Mouse (Mus musculus): ENCODE results near the gene Rbms2.
A peak's percentile ranks its signal among the peaks of the same experiment; 100 is the strongest.
"Not testable (repeated sequence)": the region's sequence is repeated elsewhere in the genome, so short reads cannot be mapped to it uniquely, and the experiment has no call there.

The Rbms2 gene

DNA sequence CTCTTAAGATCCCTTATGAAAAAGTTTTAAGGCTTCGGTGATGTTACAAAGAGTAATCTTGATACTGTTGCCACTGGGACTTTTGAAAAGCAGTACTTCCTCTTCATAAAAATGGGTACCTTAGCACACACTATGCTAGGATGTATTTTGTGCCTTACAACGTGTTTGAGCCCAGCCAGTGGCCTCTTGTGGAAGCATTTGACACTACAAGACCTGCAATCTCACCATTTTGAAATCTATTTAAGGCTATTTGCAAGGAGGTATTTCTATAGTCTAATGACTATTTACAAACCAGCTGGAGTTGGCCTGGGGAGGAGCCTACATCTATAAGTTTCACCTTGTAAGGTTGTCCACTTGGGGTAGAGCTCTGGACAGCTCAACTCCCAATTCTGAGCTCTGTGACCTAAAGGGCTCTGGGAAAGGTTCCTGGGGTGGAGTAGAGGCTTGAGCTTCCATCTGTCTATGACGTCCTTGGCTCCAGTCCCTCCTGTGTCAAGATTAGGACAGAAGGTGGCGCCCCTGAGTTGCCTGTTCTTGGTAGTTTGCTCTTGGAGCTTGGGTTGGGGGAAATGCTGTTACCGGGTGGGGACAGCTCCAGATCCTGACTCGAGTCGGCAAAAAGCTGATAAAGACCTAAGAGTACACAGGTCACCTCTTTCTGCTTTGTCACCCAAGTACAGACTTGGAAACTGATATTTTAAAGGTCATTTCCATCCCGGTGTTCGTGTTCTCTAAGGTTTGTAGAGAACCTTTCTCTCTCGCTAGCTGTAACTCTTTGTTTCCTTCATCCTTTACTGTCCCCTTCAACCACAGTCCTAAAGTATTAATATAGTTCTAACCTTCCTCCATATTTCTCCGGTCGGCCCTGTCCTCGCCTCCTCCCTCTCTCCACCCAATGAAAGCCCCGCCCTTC lies 89.2 kb downstream of the Rbms2 start:
- DNase-seq, result peak; percentile 73 to 83

DNA sequence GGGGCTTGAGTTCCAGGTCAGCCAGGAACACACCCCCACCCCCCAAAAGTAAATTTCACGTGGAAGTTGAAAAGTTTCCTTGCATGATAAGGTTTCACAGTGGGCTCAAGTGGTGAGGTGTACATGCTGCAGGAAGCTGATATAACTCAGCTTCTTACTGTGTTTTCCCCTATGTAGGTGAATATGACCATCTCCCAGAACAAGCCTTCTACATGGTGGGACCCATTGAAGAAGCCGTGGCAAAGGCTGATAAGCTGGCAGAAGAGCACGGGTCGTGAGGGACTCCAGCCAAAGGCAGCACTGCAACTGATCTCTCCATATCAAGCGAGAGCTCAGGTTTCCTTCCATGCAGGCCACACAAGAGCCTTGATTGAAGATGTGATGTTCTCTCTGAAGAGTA lies 90.3 kb downstream of the Rbms2 start:
- DNase-seq, result no peak

DNA sequence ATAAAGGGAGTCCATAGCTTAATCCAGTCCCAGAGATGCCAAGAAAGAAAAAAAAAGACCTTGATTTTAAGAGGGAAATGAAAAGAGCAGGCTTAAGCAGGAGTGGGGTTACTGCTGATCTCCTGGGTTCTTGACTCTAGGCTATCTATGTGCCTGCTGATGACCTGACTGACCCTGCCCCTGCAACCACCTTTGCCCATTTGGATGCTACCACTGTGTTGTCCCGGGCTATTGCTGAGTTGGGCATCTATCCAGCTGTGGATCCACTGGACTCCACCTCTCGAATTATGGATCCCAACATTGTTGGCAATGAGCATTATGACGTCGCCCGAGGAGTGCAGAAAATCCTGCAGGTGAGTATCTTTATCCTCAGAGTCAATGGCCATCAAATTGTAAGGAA lies 91.9 kb downstream of the Rbms2 start:
- DNase-seq, result no peak

DNA sequence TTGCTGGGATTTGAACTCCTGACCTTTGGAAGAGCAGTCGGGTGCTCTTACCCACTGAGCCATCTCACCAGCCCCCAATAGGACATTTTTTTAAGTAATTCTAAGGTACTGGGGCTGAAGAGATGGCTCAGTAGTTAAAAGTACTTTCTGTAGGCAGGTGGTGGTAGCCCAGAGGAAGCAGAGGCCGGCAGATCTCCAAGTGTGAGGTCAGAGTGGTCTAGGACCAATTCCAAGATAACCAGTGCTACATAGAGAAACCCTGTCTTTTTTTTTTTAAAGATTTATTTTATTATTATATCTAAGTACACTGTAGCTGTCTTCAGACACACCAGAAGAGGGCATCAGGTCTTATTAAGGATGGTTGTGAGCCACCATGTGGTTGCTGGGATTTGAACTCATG lies 92.9 kb downstream of the Rbms2 start:
- DNase-seq, result not testable (repeated sequence)

GRCm38 (mm10) chr10:128086391-128086790 lies 93.7 kb downstream of the Rbms2 start:
- no peak for DNase-seq

DNA sequence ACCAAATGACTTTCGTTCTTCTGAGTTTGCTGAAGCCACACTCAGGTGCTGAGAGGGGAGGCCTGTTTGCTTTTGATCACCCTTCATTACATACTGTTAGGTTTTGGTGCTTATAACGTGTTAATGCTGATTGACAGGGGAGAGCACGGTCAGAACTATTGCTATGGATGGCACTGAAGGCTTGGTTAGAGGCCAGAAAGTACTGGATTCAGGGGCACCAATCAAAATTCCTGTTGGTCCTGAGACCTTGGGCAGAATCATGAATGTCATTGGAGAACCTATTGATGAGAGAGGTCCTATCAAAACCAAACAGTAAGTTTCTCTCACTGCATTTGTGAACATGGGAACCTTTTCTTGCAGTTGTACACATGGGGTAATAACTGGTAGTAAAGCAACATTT lies 95.9 kb downstream of the Rbms2 start:
- DNase-seq, result no peak

DNA sequence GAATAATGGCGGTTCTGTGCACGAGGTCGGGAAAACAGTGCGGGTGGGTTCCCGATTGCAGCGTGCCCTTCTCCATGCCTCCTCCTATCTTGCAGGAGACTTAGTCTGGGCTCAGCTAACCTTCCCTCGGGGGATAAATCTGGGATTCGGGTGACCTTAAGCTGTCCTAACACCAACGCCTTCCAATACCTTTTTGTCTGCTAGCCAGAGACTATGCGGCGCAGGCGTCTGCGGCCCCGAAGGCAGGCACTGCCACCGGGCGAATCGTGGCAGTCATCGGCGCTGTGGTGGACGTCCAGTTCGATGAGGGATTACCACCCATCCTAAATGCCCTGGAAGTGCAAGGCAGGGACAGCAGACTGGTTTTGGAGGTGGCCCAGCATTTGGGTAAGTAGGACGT lies 96.4 kb downstream of the Rbms2 start:
- DNase-seq, result no peak

DNA sequence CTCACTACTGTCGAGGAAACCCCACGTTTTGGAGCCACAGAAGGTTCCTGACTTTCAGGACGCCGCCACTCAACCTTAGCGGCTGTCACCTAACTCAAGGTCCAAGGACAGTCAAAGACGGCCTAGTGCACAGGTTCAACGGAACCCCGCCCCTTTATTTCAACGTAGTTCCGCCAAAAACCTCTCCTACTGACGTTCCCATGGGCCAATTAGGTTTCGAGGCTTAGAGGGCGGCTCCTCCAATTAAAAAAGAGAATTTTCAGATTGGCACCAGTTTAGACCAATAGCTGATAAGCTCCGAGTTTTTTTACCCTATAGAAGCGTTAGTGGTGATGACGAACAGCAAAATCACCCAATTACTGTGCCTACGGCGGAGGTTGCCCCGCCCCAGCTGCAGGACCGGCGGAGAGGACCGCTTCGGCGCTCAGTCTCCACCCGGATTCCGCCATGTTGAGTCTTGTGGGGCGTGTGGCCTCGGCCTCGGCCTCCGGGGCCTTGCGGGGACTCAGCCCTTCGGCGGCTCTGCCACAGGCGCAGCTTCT lies 97.1 kb downstream of the Rbms2 start, which contains the start of gene Atp5b:
Atp5b (plus strand) TSS at position 394 of the 542 bp plus-strand sequence.
- peak; percentile 92 to 94 for DNase-seq

DNA sequence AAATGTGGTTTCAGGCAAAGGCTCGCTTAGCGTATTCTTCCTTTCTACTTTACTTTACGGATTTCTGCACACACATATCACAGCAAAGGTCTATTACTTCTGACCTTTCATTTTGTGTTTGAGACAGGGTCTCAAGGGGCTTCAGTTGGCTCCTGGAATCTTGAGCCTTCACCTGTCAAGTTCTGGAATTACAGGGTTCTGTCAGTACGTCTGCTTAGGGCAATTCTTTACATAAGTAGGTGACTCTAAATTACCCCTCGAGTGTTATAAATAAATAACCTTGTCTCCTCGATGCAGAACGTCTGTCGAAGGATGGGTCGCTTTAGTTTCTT lies 97.7 kb downstream of the Rbms2 start:
- no peak for DNase-seq

DNA sequence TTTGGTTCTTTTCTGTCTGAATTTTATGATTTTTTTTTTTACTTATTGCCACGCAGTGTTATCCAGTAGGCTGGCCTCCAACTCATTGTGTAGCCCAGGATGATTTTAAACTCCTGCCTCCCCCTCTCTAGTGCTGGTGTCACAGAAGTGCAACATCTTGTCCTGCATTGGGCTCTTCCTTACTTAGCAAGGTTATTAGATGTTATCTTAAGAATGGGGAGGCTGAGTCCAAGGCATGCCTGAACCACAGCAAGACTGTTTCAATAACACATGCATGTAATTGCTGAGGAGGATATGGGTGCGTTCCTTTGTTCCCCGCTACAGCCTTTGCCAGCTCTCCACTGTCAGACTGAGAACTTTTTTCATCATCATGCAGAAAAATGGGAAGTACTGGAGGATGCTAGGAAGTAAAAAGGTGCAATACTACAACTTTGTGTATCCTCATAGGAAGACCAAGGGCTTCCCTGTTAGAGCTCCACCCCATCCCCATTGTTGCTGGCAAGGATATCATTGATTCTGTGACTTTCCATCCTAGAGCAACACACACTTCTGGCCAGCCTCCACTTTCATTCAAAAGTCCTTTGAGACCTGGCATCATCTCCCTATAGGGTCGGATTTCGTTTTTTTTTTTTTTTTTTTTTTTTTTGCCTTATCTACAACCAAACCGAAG lies 98.2 kb downstream of the Rbms2 start:
- no peak for DNase-seq
